Mouse (Mus musculus) embryonic fibroblast, embryonic 13.5 days (primary cell): ENCODE data around the gene Hcn3.

Experiments used
- CTCF ChIP-seq: IDR thresholded peaks from 2 replicates; pipeline ENCODE4 v1.5.1; 2011; ENCODE audit warnings: mild to moderate bottlenecking, control low read depth, low read length, moderate library complexity, borderline replicate concordance; ENCODE audit not compliant: insufficient read depth
- POLR2A ChIP-seq: IDR thresholded peaks from 2 replicates; pipeline ENCODE4 v1.6.1; 2011; ENCODE audit warnings: low read depth, mild to moderate bottlenecking, control low read depth, low read length, moderate library complexity

- no peak for TF ChIP-seq POLR2A
- TF ChIP-seq CTCF, result no peak
Measured at GRCm38 (mm10) chr3:89188478-89188875, 28.5 kb upstream of the Hcn3 start.
